Mouse (Mus musculus): ENCODE results near the gene Rab11fip4. TPM values are rescaled to one million over a fixed set of nuclear protein-coding genes. Genes with fewer than 3 reads are reported as not detected.
A peak's percentile ranks its signal among the peaks of the same experiment; 100 is the strongest.

Gene Rab11fip4
- polyA plus RNA-seq, 1 experiment: 94.8 TPM

DNA sequence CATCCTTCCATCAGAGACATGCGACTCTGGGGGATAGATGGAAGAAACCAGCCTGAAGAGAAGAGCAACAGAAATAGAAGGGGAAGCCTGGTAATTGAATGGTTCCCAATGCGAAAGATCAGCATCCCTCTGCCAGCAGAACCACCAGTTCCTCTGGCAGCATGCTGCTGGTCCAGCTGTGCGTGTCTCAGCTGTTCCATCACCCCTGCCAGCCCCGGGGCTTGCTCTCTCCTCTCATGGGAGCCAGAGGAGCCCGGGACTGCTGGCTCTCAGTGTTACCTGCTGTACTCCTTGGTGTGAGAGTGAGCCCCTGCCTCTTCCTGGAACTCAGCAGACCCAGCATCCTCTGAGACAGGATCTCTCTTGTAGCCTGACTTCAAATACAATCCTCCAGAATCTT lies 24.9 kb downstream of the Rab11fip4 start:
- no peak for DNase-seq
- Histone ChIP-seq H3K4me1 (ENCODE audit: control insufficient read depth, insufficient read depth, low read length) (peaks cover 26% of the 10 kb centered on the region), H3K4me3 (replicated peaks; ENCODE audit: insufficient read depth, low read depth, low read length) (no peak overlapping the region), H3K27ac (ENCODE audit: insufficient read depth, low read length) (no peak overlapping the region), H3K27me3 (ENCODE audit: control insufficient read depth, insufficient read depth, low read length) (no peaks in the 10 kb centered on the region)
- TF ChIP-seq POLR2A (IDR thresholded peaks at IDR 0.05; ENCODE audit: borderline replicate concordance, insufficient read depth, low read length) (no peak), CTCF (IDR thresholded peaks at IDR 0.05; ENCODE audit: borderline replicate concordance, insufficient read depth, low read depth, low read length) (no peak)
- WGBS: 50% methylated on average over 5 of the region's 5 CpGs

DNA sequence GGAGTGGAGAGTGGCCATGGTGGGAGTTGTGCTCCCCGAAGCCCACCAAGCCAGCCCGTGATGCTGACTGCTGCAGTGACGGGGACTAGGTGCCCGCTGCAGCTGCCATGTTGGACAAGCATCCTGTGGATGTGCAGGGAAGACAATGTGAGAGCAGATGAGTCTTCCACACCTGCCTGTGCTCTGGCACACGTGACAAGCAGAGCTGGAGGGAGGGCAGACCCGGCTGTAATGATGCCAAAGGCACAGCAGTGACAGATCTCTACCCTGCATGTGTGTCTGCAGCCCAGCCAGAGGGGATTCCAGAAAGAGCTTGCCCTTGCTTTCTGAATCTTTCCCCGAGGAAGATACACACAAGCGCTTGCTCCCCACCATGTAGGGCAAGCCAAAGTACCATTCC lies 27.0 kb downstream of the Rab11fip4 start:
- Histone ChIP-seq H3K27ac (ENCODE audit: insufficient read depth, low read length) (no peak overlapping the region), H3K27me3 (ENCODE audit: control insufficient read depth, insufficient read depth, low read length) (no peaks in the 10 kb centered on the region), H3K4me3 (replicated peaks; ENCODE audit: insufficient read depth, low read depth, low read length) (no peak overlapping the region), H3K4me1 (ENCODE audit: control insufficient read depth, insufficient read depth, low read length) (peaks cover 6% of the 10 kb centered on the region)
- no peak for DNase-seq
- WGBS: 55% methylated on average over 8 of the region's 8 CpGs
- TF ChIP-seq POLR2A (IDR thresholded peaks at IDR 0.05; ENCODE audit: borderline replicate concordance, insufficient read depth, low read length) (no peak), CTCF (IDR thresholded peaks at IDR 0.05; ENCODE audit: borderline replicate concordance, insufficient read depth, low read depth, low read length) (no peak)

DNA sequence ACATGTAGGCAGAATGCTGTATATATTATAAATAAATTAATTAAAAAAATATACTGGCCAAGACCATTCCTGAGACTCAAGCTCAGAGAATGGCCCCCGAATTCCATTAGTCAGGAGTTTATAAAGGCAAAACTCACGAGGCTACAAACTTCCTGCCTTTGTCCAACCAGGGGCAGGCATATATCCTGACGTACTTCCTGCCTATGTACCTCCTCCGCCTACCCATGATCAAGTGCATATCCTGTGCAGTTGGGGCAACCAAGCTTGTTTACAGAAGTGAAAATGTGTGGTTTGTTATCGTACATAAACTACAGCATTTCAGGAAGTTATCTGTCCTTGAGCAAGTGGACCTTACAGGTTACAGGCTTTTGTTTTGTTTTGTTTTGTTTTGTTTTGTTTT lies 32.0 kb downstream of the Rab11fip4 start:
- DNase-seq: no peak
- peaks cover 22% of the 10 kb centered on the region for H3K4me1 ChIP-seq (ENCODE audit: control insufficient read depth, insufficient read depth, low read length)
- no peak overlapping the region for H3K4me3 ChIP-seq (replicated peaks; ENCODE audit: insufficient read depth, low read depth, low read length)
- 98% methylated on average over 5 of the region's 5 CpGs for whole genome bisulfite sequencing
- H3K27me3 ChIP-seq (ENCODE audit: control insufficient read depth, insufficient read depth, low read length): no peaks in the 10 kb centered on the region
- TF ChIP-seq CTCF (IDR thresholded peaks at IDR 0.05; ENCODE audit: borderline replicate concordance, insufficient read depth, low read depth, low read length) (no peak), POLR2A (IDR thresholded peaks at IDR 0.05; ENCODE audit: borderline replicate concordance, insufficient read depth, low read length) (no peak)
- no peak overlapping the region for H3K27ac ChIP-seq (ENCODE audit: insufficient read depth, low read length)

DNA sequence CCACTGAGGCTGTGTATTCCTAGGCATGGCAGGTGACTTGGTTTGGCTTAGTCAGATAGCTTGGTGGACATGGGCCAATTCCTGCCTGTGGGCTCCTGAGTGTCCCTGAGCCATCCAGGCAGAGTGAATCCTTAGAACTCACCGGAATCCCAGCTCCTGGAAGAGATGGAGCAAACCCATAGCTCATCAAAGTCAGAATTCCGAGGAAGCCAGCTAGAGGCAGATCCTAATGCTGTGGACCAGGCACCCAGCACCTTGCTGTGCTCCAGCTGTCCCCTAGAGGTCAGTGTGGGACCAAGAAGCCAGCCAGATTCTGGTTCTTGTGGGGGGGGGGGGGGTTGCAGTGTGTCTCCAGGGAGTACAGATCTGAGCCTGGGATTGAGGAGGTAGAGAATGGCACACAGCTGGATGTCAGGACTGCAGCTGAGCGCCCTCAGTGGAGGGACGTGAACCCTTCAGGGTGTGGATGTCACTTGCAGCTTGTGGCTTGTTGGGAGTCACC lies 33.8 kb downstream of the Rab11fip4 start:
- Histone ChIP-seq H3K27ac (ENCODE audit: insufficient read depth, low read length) (no peak overlapping the region), H3K4me3 (replicated peaks; ENCODE audit: insufficient read depth, low read depth, low read length) (no peak overlapping the region), H3K4me1 (ENCODE audit: control insufficient read depth, insufficient read depth, low read length) (peaks cover 21% of the 10 kb centered on the region), H3K27me3 (ENCODE audit: control insufficient read depth, insufficient read depth, low read length) (no peaks in the 10 kb centered on the region)
- DNase-seq: peak; percentile 82 to 89
- 12% methylated on average over 4 of the region's 4 CpGs for WGBS
- peak; percentile 86 for TF ChIP-seq CTCF (IDR thresholded peaks at IDR 0.05; ENCODE audit: borderline replicate concordance, insufficient read depth, low read depth, low read length)
- no peak for TF ChIP-seq POLR2A (IDR thresholded peaks at IDR 0.05; ENCODE audit: borderline replicate concordance, insufficient read depth, low read length)

DNA sequence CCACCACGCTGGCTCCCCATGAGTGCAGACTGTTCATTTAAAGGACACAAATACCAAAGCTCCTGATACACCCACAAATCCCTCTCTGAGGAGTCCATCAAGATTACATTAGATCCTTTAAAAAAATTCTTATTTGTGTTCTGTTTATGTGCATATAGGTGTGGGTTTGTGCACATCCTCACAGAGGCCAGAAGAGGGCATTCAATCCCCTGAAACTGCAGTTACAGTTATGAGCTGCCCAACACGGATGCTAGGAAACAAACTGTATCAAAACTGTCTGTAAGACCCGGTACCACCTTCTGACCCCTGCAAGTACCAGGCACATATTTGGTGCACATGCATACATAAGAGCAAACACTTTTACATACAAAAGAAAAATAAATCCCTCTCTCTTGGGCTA lies 37.7 kb downstream of the Rab11fip4 start:
- Histone ChIP-seq H3K4me1 (ENCODE audit: control insufficient read depth, insufficient read depth, low read length) (peaks cover 21% of the 10 kb centered on the region), H3K4me3 (replicated peaks; ENCODE audit: insufficient read depth, low read depth, low read length) (no peak overlapping the region), H3K27me3 (ENCODE audit: control insufficient read depth, insufficient read depth, low read length) (no peaks in the 10 kb centered on the region), H3K27ac (ENCODE audit: insufficient read depth, low read length) (no peak overlapping the region)
- WGBS: 76% methylated on average over 3 of the region's 3 CpGs
- no peak for DNase-seq
- TF ChIP-seq POLR2A (IDR thresholded peaks at IDR 0.05; ENCODE audit: borderline replicate concordance, insufficient read depth, low read length) (no peak), CTCF (IDR thresholded peaks at IDR 0.05; ENCODE audit: borderline replicate concordance, insufficient read depth, low read depth, low read length) (peak; percentile 32; the same call in 1 of the 2 replicates)

DNA sequence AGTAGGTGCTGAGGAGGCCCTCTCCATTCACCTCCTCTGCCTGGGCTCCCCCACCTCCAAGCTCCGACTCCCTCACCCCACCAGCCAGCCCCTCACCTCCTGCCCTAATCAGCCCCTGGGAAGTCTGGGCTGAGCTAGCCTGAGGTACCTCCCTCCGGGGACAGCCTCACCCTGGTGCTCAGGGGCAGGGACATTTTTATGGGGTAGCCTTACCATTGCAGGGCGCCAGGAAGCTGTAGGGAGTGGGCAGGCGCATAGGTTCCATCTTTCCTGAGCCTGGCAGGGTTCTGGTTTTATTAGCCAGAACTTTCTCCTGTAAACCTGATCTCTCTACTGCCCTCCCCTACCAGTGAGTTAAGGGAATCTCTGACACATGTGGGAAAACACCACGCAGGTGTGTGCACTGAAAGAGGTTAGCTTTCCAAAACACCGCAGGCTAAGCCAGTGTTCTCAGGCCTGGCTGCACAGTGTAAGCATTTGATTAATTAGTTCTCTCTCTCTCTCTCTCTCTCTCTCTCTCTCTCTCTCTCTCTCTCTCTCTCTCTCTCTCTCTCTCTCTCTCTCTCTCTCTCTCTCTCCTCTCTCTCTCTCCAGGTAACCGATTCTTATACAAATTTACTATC lies 38.9 kb downstream of the Rab11fip4 start:
- H3K27ac ChIP-seq (ENCODE audit: insufficient read depth, low read length): no peak overlapping the region
- H3K4me3 ChIP-seq (replicated peaks; ENCODE audit: insufficient read depth, low read depth, low read length): no peak overlapping the region
- TF ChIP-seq CTCF (IDR thresholded peaks at IDR 0.05; ENCODE audit: borderline replicate concordance, insufficient read depth, low read depth, low read length) (no peak), POLR2A (IDR thresholded peaks at IDR 0.05; ENCODE audit: borderline replicate concordance, insufficient read depth, low read length) (no peak)
- no peak for DNase-seq
- H3K4me1 ChIP-seq (ENCODE audit: control insufficient read depth, insufficient read depth, low read length): peaks cover 12% of the 10 kb centered on the region
- no peaks in the 10 kb centered on the region for H3K27me3 ChIP-seq (ENCODE audit: control insufficient read depth, insufficient read depth, low read length)
- WGBS: 91% methylated on average over 7 of the region's 7 CpGs

DNA sequence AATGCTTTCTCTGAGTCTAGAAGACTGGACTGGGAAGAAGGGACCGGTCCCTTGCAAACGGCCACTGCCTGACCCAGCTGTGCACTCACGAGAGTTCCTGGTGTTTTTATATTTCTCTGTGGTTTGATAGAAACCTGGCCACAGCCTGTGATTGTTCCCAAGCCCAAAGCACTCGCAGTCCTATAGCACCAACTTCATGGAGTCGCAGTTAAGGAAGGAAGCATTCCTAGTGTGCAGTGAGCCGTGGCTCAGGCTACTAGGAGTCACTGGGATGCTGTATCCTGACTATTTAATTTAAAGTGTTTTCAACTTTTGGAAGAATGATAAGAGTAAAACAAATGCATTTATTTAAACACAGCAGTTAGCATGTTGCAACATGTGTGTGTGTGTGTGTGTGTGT lies 39.5 kb downstream of the Rab11fip4 start:
- no peak for DNase-seq
- peaks cover 6% of the 10 kb centered on the region for H3K4me1 ChIP-seq (ENCODE audit: control insufficient read depth, insufficient read depth, low read length)
- no peak overlapping the region for H3K4me3 ChIP-seq (replicated peaks; ENCODE audit: insufficient read depth, low read depth, low read length)
- WGBS: 48% methylated on average over 6 of the region's 6 CpGs
- no peaks in the 10 kb centered on the region for H3K27me3 ChIP-seq (ENCODE audit: control insufficient read depth, insufficient read depth, low read length)
- H3K27ac ChIP-seq (ENCODE audit: insufficient read depth, low read length): no peak overlapping the region
- TF ChIP-seq POLR2A (IDR thresholded peaks at IDR 0.05; ENCODE audit: borderline replicate concordance, insufficient read depth, low read length): no peak
- no peak for TF ChIP-seq CTCF (IDR thresholded peaks at IDR 0.05; ENCODE audit: borderline replicate concordance, insufficient read depth, low read depth, low read length)

DNA sequence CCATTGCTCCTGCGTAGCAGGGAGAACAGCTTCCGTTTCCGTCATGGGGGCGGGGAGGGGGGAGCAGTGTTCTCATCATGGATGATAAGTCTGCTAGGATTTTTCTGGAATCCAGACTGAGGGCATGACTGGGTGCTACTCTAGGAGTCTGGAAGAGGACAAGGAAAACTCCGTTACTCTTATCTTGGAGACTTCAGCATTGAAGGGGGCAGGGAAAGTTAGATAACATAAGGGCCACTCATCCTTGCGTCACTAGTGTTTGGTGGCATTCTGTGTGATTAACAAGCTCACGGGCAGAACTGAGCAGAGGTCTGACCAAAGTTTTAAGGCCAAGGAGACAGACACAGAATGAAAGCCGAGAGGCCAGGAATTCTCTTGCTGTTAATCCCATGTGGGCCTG lies 42.4 kb downstream of the Rab11fip4 start:
- no peak for TF ChIP-seq POLR2A (IDR thresholded peaks at IDR 0.05; ENCODE audit: borderline replicate concordance, insufficient read depth, low read length)
- TF ChIP-seq CTCF (IDR thresholded peaks at IDR 0.05; ENCODE audit: borderline replicate concordance, insufficient read depth, low read depth, low read length): no peak
- Histone ChIP-seq H3K27ac (ENCODE audit: insufficient read depth, low read length) (no peak overlapping the region), H3K4me1 (ENCODE audit: control insufficient read depth, insufficient read depth, low read length) (no peaks in the 10 kb centered on the region; the same call in 1 of the 2 replicates), H3K27me3 (ENCODE audit: control insufficient read depth, insufficient read depth, low read length) (no peaks in the 10 kb centered on the region), H3K4me3 (replicated peaks; ENCODE audit: insufficient read depth, low read depth, low read length) (no peak overlapping the region)
- 85% methylated on average over 8 of the region's 8 CpGs for WGBS
- no peak for DNase-seq
